Mouse (Mus musculus): ENCODE measurements at regions not wholly inside any gene's neighbourhood (a gene's known extent, or its start where the extent isn't known, plus 50 kb on each side); places are given as distances from the start of the nearest gene placed in this dataset.

GRCm38 (mm10) chr5:119080747-119081146 is 520.3 kb downstream of the Med13l start:
- intact Hi-C loops (cut with DNase I): no loop called here

DNA sequence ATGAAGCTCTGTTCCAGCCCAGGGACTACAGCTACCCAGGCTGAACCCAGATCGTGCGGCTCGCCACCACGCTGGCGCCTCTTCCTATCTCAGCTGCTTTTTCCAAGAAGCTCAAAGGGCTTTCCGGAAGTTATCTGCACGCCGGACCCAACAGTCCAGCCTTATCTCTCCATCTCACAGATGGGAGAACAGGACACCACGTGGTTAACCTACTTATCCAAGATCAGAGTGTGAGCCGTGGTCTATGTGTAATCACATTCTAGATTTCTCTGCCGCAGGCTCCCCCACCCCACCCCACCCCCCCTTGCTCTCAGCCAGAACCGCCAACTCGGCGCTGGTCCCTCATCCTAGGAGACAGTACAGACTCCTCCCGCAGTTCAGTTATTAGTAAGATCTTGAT is 522.4 kb downstream of the Med13l start:
- no peaks in the 10 kb centered on the region; the same call in 1 of the 2 replicates for H3K27me3 ChIP-seq (ENCODE audit: control insufficient read depth, insufficient read depth, low read length)
- H3K4me3 ChIP-seq: no peak overlapping the region
- WGBS: 38% methylated on average over 15 of the region's 15 CpGs
- H3K27ac ChIP-seq: no peak overlapping the region
- H3K79me2 ChIP-seq (replicated peaks; ENCODE audit: control insufficient read depth, insufficient read depth, low read length): no peaks in the 10 kb centered on the region
- TF ChIP-seq CTCF (IDR thresholded peaks at IDR 0.05) (no peak), POLR2A (IDR thresholded peaks at IDR 0.05; ENCODE audit: insufficient read depth, low read depth, low read length) (no peak), EP300 (IDR thresholded peaks at IDR 0.05; ENCODE audit: insufficient read depth, low read depth, low read length) (no peak)
- intact Hi-C loops (cut with DNase I): no loop called here
- no peaks in the 10 kb centered on the region for H3K36me3 ChIP-seq (ENCODE audit: control insufficient read depth, insufficient read depth, low read length)
- no peak overlapping the region for H3K9ac ChIP-seq (ENCODE audit: low read depth, low read length)
- no peak for DNase-seq
- peaks cover 9% of the 10 kb centered on the region for H3K4me1 ChIP-seq (ENCODE audit: control insufficient read depth, insufficient read depth, low read length)

More at GRCm38 (mm10) chr5:119080747-119081146, 520.3 kb downstream of the Med13l start:
- Histone ChIP-seq H3K27ac (no peak overlapping the region), H3K27me3 (ENCODE audit: control insufficient read depth, insufficient read depth, low read length) (no peaks in the 10 kb centered on the region; the same call in 1 of the 2 replicates), H3K4me1 (ENCODE audit: control insufficient read depth, insufficient read depth, low read length) (no peaks in the 10 kb centered on the region), H3K79me2 (replicated peaks; ENCODE audit: control insufficient read depth, insufficient read depth, low read length) (no peaks in the 10 kb centered on the region), H3K36me3 (ENCODE audit: control insufficient read depth, insufficient read depth, low read length) (no peaks in the 10 kb centered on the region), H3K4me3 (no peak overlapping the region), H3K9ac (ENCODE audit: low read depth, low read length) (no peak overlapping the region)
- 79% methylated on average over 5 of the region's 5 CpGs for WGBS
- no peak for DNase-seq
- TF ChIP-seq EP300 (IDR thresholded peaks at IDR 0.05; ENCODE audit: insufficient read depth, low read depth, low read length) (no peak), POLR2A (IDR thresholded peaks at IDR 0.05; ENCODE audit: insufficient read depth, low read depth, low read length) (no peak), CTCF (IDR thresholded peaks at IDR 0.05) (no peak)

DNA sequence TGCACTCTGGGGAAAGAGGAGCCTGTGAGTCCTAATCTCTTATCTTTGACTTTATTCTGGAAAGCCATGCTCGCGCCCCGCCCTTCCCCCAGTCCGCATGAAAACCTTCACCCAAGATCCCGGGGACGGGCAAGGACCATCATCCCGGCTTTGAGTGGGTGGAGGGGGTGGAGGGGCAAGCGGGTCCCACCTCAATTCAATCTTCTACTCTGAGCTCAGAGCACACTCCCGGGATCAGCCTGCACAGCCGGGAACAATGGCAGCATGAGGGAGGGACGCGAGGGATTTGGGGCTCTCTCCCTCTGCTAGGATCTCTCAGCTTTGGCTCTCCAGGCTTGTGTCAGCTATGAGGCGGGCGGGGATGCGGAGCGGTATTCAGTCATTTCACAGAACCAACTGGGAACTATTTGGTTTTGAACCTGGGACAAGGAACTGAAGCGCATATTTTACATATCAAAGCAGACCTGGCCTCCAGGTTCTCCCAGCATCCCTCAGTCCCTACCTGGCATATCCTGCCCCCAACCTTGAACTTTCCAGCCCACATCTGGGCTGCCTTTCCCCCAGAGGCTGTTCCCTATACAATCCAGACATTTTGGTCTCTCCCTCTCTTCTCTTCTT is 537.2 kb downstream of the Med13l start:
- H3K4me3 ChIP-seq: no peak overlapping the region
- H3K4me1 ChIP-seq (ENCODE audit: control insufficient read depth, insufficient read depth, low read length): 0 out of 2 replicates have a peak, but pooled peaks cover 1% of the 10 kb centered on the region
- WGBS: 6% methylated on average over 17 of the region's 17 CpGs
- TF ChIP-seq EP300 (IDR thresholded peaks at IDR 0.05; ENCODE audit: insufficient read depth, low read depth, low read length): no peak
- no peak for TF ChIP-seq POLR2A (IDR thresholded peaks at IDR 0.05; ENCODE audit: insufficient read depth, low read depth, low read length)
- TF ChIP-seq CTCF (IDR thresholded peaks at IDR 0.05): no peak
- H3K36me3 ChIP-seq (ENCODE audit: control insufficient read depth, insufficient read depth, low read length): no peaks in the 10 kb centered on the region
- no peaks in the 10 kb centered on the region for H3K79me2 ChIP-seq (replicated peaks; ENCODE audit: control insufficient read depth, insufficient read depth, low read length)
- no peak for DNase-seq
- intact Hi-C loops (cut with DNase I): no loop called here
- no peak overlapping the region for H3K27ac ChIP-seq
- H3K27me3 ChIP-seq (ENCODE audit: control insufficient read depth, insufficient read depth, low read length): no peaks in the 10 kb centered on the region
- H3K9ac ChIP-seq (ENCODE audit: low read depth, low read length): no peak overlapping the region

GRCm38 (mm10) chr5:119099817-119100216 is 539.3 kb downstream of the Med13l start:
- no peaks in the 10 kb centered on the region for H3K27me3 ChIP-seq (ENCODE audit: control insufficient read depth, insufficient read depth, low read length)
- no peaks in the 10 kb centered on the region for H3K79me2 ChIP-seq (replicated peaks; ENCODE audit: control insufficient read depth, insufficient read depth, low read length)
- H3K4me3 ChIP-seq: no peak overlapping the region
- H3K27ac ChIP-seq: no peak overlapping the region
- no peaks in the 10 kb centered on the region for H3K36me3 ChIP-seq (ENCODE audit: control insufficient read depth, insufficient read depth, low read length)
- 81% methylated on average over 6 of the region's 6 CpGs for WGBS
- TF ChIP-seq POLR2A (IDR thresholded peaks at IDR 0.05; ENCODE audit: insufficient read depth, low read depth, low read length) (no peak), EP300 (IDR thresholded peaks at IDR 0.05; ENCODE audit: insufficient read depth, low read depth, low read length) (no peak), CTCF (IDR thresholded peaks at IDR 0.05) (no peak)
- 0 out of 2 replicates have a peak, but pooled peaks cover 1% of the 10 kb centered on the region for H3K4me1 ChIP-seq (ENCODE audit: control insufficient read depth, insufficient read depth, low read length)
- no peak for DNase-seq
- intact Hi-C loops (cut with DNase I): no loop called here
- H3K9ac ChIP-seq (ENCODE audit: low read depth, low read length): no peak overlapping the region

DNA sequence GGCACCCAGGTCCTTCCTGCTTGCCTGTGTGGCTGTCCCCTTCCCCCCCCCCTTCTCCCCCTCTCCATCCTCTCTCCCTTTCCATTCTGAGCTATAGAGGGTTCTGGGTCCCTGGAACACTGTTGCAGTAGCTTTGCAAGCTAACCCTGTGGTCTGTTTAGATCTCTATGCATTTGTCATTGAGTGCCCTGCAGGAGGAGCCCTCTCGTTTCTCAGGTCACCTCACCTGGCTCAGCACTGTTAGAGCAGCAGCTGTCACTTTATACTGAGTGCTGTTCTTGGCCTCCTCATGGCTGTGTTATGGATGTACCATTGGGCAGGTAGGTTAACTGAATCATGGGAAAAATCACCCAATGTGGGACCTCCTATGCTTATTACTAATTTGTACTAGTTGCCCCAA is 543.0 kb downstream of the Med13l start:
- 63% methylated on average over 1 of the region's 1 CpGs for WGBS
- H3K9ac ChIP-seq (ENCODE audit: low read depth, low read length): no peak overlapping the region
- H3K36me3 ChIP-seq (ENCODE audit: control insufficient read depth, insufficient read depth, low read length): no peaks in the 10 kb centered on the region
- TF ChIP-seq POLR2A (IDR thresholded peaks at IDR 0.05; ENCODE audit: insufficient read depth, low read depth, low read length) (no peak), EP300 (IDR thresholded peaks at IDR 0.05; ENCODE audit: insufficient read depth, low read depth, low read length) (no peak), CTCF (IDR thresholded peaks at IDR 0.05) (no peak)
- DNase-seq: no peak
- H3K4me3 ChIP-seq: no peak overlapping the region
- H3K27ac ChIP-seq: no peak overlapping the region
- H3K79me2 ChIP-seq (replicated peaks; ENCODE audit: control insufficient read depth, insufficient read depth, low read length): no peaks in the 10 kb centered on the region
- no peaks in the 10 kb centered on the region for H3K4me1 ChIP-seq (ENCODE audit: control insufficient read depth, insufficient read depth, low read length)
- intact Hi-C loops (cut with DNase I): no loop called here
- 0 out of 2 replicates have a peak, but pooled peaks cover 2% of the 10 kb centered on the region for H3K27me3 ChIP-seq (ENCODE audit: control insufficient read depth, insufficient read depth, low read length)

- 0 out of 2 replicates have a peak, but pooled peaks cover 2% of the 10 kb centered on the region for H3K27me3 ChIP-seq (ENCODE audit: control insufficient read depth, insufficient read depth, low read length)
- 78% methylated on average over 4 of the region's 4 CpGs for WGBS
- intact Hi-C loops (cut with DNase I): no loop called here
- no peak overlapping the region for H3K27ac ChIP-seq
- no peaks in the 10 kb centered on the region for H3K36me3 ChIP-seq (ENCODE audit: control insufficient read depth, insufficient read depth, low read length)
- no peak for TF ChIP-seq EP300 (IDR thresholded peaks at IDR 0.05; ENCODE audit: insufficient read depth, low read depth, low read length)
- no peak for TF ChIP-seq POLR2A (IDR thresholded peaks at IDR 0.05; ENCODE audit: insufficient read depth, low read depth, low read length)
- no peak for TF ChIP-seq CTCF (IDR thresholded peaks at IDR 0.05)
- H3K79me2 ChIP-seq (replicated peaks; ENCODE audit: control insufficient read depth, insufficient read depth, low read length): no peaks in the 10 kb centered on the region
- no peak overlapping the region for H3K9ac ChIP-seq (ENCODE audit: low read depth, low read length)
- H3K4me3 ChIP-seq: no peak overlapping the region
- H3K4me1 ChIP-seq (ENCODE audit: control insufficient read depth, insufficient read depth, low read length): no peaks in the 10 kb centered on the region
- DNase-seq: no peak
These were observed 547.4 kb downstream of the Med13l start for GRCm38 (mm10) chr5:119107898-119108297.

Measured in heart, adult 2 months (tissue).